Mouse (Mus musculus): ENCODE data around the gene Tbx1.

Tbx1 gene

DNA sequence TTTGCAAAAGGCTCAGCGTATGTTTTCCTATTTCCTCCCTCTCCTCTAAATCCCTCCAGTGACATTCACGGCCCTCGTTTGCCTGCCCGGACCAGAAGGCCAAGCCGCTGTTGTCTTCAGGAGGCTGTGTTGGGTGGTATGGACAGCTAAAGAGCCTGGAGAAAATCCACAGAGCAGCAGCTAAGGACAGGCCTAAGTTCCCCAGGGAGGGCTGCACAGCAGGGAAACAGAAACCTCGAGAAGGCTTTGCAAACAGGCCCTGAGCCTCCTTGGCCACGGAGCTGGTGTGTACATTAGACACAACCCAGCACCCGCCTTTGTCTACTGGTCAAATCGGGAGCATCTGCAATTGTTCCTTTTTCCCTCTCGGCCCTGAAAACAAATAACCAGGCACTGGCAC is 4.8 kb downstream of the Tbx1 start:
- no peak for TF ChIP-seq GATA4 (IDR thresholded peaks at IDR 0.05; ENCODE audit: insufficient replicate concordance, low read length)

DNA sequence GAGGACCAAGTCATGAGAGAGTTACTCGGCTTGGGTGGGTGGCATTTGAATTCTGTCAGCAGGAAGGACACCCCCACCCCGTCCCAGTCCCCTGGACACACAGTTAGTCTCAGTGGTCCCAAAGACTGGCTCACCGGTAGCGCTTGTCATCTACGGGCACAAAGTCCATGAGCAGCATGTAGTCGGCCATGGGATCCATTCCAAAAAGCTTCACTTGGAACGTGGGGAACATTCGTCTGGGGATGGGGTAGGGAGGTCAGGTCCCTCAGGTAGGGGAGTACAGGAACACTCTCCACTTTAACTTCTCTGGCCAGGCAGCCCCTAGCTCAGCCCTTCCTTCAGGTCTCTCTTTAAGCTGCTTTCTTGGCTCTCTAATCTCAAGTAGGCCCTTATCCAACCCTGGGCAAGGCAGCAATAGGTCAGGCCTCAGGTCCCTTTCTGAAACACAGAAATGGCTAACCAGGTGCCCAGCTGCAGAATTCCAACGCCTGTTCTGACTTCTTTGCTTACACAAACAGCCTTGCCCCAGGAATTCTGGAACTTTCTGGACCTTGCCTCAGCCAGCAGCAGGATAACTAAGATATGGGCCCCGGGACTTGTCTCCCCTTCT is 5.5 kb downstream of the Tbx1 start:
- no peak for TF ChIP-seq GATA4 (IDR thresholded peaks at IDR 0.05; ENCODE audit: insufficient replicate concordance, low read length)

DNA sequence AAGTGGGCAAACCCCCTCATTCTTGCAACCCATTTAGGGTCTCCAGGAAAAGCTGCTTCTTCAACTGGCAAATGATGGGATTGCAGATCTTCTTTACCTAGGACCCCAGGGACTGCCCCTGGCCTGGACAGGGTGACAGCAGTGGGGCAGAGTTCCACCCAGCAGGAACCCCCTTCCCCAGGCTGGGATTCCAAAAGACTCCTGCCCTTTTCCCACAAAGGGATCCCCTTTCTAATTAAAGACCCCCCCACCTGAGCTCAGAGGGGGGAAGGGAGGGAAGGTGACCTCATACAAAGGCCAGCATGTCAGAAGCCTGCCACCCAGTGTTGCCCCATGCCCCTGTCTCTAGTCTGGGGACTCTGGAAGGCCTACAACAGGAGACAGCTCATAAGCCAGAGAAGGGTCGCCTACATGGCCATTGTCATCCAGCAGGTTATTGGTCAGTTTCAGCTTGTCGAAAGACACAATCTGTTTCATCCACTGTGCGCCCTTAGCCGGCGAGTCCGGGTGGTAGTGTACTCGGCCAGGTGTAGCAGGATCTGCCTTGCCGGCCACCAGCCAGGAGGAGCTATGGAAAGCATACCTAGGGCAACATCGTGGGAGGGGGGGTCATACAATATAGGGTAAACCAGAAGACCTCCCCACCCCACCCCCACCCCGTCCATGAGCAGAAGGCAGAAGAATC is 6.7 kb downstream of the Tbx1 start:
- no peak for TF ChIP-seq GATA4 (IDR thresholded peaks at IDR 0.05; ENCODE audit: insufficient replicate concordance, low read length)

DNA sequence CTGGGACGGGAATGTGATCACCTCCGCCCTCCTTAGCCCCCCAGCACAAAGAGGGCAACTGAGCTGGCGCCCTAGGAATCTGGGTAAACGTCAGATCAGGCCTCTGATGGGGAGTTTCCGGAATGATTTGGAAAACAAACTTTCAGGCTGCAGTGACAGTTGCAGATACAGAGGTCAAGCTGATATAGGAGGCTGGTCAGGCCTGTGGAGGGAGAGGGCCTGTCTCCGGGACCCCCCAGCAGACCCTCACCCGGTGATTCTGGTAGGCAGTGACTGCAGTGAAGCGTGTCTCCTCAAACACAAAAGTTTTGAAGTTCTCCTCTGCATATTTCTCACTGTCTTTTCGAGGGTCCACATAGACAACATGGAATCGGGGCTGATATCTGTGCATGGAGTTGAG is 7.3 kb downstream of the Tbx1 start:
- TF ChIP-seq GATA4 (IDR thresholded peaks at IDR 0.05; ENCODE audit: insufficient replicate concordance, low read length), result no peak

DNA sequence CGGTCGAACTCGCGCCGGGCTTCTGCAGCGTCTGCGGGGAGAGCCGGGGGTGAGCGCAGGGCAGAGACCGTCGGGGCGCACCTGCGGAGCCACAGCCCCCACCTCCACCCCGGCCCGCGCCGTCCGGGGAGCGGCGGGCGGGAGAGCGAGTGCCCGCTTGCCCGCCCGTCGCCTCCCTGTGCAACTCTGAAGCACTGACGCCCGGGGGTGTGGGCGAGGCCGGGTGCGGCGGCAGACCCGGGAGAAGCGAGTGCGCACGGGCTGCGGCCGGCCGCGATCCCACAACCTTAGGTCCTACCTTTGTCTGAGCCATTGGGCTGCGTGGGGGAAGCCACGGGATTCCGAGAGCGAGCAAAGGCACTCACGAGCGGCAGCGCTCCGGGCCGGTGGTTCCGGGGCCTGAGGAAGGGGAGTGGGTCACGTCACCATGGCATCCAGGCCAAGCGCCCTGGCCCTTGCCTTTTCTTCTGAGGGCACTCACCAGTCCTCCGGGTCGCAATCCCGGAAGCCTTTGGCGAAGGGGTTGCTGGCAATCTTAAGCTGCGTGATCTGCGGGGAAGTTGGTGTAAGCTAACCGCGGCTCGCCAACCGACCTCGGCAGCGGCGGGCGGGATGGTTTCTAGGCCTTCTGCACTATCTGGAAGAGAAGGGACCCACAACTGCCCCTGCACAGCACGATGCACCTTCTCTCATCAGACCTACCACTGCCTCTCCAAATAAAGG is 7.9 kb downstream of the Tbx1 start:
- TF ChIP-seq GATA4 (IDR thresholded peaks at IDR 0.05; ENCODE audit: insufficient replicate concordance, low read length), result no peak

DNA sequence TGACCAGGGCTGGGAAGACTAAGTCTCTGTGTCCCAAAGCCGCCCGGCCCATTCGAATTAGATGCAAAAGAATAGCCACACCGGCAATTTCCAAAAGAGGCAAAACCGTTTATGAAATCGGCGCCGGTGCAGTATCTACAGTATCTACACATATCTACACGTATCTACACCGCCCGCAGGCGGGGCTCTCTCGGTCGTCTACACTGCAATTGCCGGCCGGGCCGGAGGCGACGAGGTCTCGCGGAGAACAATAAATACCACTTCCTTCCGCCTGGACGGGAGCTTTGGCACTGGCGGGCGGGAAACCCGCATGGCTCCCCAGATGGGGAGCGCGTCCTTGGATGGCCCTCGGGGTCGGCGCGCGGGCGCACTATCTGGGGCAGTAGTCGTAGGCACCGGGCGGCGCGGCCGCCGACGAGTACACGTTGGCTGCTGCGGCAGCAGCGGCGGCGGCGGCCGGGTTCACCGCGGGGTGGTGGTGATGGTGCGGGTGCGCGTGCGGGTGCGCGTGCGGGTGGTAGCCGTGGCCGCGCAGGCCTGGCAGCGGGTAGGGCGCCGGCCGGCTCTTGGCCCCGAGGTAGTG is 8.8 kb downstream of the Tbx1 start:
- TF ChIP-seq GATA4 (IDR thresholded peaks at IDR 0.05; ENCODE audit: insufficient replicate concordance, low read length), result no peak

DNA sequence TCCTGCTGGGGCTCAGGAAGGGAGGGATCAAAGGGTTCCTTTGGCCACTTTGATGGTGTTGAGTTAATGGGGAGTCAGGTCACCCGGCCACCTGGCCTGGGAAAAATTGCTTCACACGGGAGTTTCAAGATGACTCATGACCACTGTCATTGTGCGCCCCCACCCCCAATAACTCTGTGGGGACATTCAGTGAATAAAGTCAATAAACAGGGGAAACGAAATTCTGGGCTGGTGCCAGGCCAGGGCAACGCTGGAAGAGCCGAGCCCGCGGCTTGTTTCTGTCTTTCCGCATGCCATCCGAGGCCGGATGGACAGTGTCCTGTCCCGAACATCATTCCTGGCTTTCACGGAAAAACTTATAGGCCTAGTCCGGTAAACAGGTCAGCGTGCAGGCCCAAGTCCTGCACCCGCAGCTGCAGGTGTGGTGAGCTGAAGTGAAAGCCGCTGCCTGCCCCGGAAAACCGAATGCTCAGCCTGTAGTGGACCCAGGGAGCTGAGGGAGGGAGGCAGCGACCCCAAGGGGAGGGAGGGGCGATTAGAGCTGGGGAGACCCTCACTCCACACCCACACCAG is 9.3 kb downstream of the Tbx1 start:
- no peak for TF ChIP-seq GATA4 (IDR thresholded peaks at IDR 0.05; ENCODE audit: insufficient replicate concordance, low read length)

DNA sequence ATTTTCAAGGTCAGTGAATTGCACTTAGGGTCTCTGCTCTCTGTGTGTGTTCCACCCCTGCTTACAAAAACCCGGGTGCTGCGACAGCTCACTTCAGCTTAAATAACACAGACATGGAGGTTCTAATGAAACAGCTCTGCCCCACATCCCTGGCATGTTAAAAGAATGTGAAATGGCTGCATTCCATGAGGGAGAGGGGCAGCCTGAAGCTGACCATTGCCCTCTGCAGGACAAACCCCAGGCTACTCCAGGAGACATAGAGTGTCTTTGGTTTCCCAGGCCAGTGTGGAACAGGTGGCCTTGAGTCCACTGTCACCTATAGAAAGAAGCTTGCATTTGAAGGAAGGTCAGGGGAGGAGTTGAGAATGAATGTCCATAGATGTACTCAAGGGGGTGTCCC is 10.1 kb downstream of the Tbx1 start:
- no peak for TF ChIP-seq GATA4 (IDR thresholded peaks at IDR 0.05; ENCODE audit: insufficient replicate concordance, low read length)

DNA sequence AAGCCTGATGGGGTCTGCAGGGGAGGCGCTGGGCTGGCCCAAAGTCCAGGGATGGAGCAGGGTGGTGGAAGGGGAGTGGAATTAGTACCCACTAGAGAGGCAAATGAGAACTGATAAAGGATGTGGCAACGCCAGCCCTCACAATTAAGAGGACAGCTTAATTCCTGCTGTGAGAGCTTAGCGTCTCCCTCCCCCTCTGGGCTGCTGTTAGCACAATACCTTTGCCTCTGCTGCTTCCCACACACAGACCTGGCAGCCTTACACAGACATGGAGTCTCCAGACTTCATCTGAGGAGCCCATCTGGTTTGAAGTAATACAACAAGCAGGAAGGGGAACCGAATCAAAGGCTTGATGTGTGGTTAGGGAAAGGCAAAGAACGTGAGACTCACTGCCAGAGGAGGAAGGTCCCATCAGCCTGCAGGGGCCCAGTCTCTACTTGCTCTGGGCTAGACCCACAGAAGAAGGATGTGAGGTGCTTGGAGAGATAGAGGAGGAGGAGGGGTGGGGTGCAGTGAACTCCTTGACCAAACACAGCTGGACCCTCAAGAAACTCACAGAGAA is 12.8 kb downstream of the Tbx1 start:
- no peak for TF ChIP-seq GATA4 (IDR thresholded peaks at IDR 0.05; ENCODE audit: insufficient replicate concordance, low read length)

DNA sequence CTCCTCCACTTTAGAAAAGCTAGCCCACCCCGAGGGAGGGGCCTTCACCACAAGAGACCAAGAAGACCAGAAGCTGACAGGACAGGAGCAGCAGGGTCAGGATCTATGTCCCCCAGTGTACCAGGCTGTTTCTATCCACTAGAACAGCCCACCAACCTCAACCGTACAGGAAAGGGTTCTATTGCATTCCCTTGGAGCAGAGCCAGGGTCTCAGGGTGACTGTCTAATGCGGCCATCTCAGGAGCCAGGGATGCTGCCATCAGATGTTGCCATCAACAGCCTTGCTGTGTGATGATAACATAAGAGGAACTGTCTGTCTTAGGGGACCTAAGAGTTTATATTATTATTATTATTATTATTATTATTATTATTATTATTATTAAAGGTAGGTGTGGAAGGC is 13.4 kb downstream of the Tbx1 start:
- no peak for TF ChIP-seq GATA4 (IDR thresholded peaks at IDR 0.05; ENCODE audit: insufficient replicate concordance, low read length)

DNA sequence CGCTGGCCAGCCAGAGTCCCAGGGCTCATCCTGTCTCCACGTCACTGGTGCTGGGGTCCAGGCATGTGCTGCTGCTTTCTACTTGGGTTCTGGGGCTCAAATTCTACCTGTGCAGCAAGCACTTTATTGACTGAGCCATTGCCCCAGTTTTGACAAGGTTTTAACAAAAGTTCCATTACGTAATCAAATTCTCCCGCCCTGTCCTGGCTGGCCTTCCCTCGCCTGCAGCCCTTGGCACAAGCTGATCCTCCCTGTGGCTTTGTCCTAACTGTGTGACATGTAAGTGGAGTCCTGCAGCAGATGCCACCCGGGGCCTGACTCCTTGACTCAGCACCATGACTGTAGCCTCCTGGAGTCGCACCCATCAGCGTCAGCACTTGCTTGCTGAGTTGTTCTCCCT is 16.3 kb downstream of the Tbx1 start:
- no peak for TF ChIP-seq GATA4 (IDR thresholded peaks at IDR 0.05; ENCODE audit: insufficient replicate concordance, low read length)

DNA sequence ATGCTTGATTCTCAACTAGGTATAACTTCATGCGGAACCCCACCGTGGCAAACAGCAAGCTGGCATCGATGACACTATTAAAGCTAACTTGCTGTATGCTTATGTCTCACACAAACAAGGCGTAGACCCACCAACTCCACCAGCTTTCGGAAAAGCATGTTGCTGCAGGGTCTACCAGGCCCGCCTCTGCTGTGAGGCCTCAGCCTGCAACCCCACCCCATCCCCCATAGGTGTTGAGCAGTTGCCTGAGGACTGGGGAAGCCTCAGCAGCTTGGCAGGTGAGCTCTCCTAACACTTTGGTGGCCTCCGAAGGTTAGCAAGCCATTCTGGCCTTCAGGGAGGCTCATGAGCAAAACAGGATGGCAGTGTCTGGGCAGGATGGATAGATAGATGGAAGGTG is 21.9 kb downstream of the Tbx1 start:
- no peak for TF ChIP-seq GATA4 (IDR thresholded peaks at IDR 0.05; ENCODE audit: insufficient replicate concordance, low read length)

DNA sequence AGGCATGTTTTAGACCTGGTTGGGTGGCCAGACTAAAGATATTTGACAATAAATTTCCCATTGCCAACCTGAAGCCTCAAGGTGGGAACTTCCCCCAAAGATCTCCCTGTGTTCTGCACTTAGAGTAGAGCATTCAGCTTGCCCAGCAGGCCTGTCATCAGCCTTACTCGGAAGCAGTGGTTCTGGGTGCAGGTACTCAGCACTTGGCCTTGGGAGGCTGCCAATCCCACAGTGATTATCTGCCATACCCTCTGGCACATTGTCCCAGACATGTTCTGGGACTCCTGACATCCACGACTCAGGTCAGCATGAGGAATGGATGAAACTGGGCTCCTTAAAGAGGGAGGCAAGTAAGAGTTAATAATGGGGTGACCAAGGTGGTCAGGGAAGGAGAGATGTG is 26.0 kb downstream of the Tbx1 start:
- no peak for TF ChIP-seq GATA4 (IDR thresholded peaks at IDR 0.05; ENCODE audit: insufficient replicate concordance, low read length)

DNA sequence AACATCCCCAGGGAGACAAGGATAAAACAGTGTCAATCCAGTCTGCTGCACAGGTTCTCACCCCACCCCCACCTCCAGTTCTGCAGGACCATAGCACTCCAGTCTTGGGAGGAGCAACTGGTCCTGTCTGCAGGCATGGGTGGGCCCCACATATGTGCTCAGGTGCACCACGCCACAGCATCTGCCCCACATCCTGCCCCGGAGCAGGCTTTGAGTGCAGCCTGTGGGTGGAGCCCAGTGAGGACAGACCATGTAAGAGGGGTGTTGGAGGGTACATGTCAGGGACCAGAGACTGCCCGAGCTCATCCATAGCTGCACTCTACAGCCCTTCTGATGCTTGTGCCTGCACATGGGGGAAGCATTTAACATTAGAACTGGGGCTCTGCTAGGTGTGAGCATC is 34.0 kb downstream of the Tbx1 start:
- TF ChIP-seq GATA4 (IDR thresholded peaks at IDR 0.05; ENCODE audit: insufficient replicate concordance, low read length), result no peak

DNA sequence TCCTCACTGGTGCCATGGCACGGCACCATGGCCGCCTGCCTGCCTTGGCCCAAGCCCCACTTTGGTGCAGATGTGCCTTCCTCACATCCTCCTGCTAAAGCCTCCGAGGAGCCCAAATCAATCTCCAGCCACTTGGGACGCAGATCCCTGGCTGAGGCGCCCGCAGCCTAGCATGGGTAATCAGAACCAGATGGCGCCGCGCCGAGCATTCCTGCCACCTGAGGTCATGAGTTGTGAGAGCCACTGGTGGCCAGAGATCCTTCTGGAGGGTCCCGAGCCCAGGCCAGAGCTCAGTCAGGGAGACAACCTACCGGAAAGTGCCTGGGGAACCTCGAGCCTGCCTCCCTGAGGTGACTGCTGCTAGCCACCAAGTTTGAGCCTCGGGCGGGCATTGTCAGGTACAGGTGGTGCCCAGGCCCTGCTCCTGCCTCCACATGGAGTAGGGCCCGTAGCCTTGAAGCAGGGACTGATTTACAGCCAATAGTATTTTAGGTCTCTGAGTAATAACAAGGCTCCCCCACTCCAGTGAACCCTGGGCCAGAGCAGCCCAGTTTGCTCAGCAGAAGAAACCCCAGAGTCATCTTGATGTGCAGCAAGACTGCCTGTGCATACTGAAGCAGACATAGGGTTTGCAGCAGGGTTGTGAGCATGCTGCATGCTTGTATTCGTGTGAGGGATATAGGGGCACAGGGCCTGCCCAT is 35.1 kb downstream of the Tbx1 start:
- TF ChIP-seq GATA4 (IDR thresholded peaks at IDR 0.05; ENCODE audit: insufficient replicate concordance, low read length), result no peak
